Mouse (Mus musculus) CD4-positive, CD25-positive, alpha-beta regulatory T cell, adult 2 months (primary cell): ENCODE results near the gene Tbxa2r.

Experiments used
- DNase-seq: peaks from one replicate; pipeline ENCODE4 v3.0.0-alpha.2; 2012; ENCODE audit warnings: low read depth, low spot score

The Tbxa2r gene

GRCm38 (mm10) chr10:81328386-81328785 lies at the start of gene Tbxa2r:
TSS of gene Tbxa2r (plus strand) at chr10:81328731.
- DNase-seq = peak; percentile 70

- DNase-seq = no peak
Measured at GRCm38 (mm10) chr10:81279496-81279895, 49.0 kb upstream of the Tbxa2r start.

- DNase-seq = no peak
Measured at GRCm38 (mm10) chr10:81284189-81284588, 44.3 kb upstream of the Tbxa2r start.

GRCm38 (mm10) chr10:81284719-81285118 lies 43.8 kb upstream of the Tbxa2r start:
- DNase-seq = no peak

- DNase-seq = peak; percentile 93
Measured at GRCm38 (mm10) chr10:81285694-81286450, 42.7 kb upstream of the Tbxa2r start.

- peak; percentile 55 for DNase-seq
Measured at GRCm38 (mm10) chr10:81286586-81286985, 41.9 kb upstream of the Tbxa2r start.

GRCm38 (mm10) chr10:81287513-81288157 lies 40.9 kb upstream of the Tbxa2r start:
- DNase-seq = peak; percentile 83

GRCm38 (mm10) chr10:81288601-81289000 lies 39.9 kb upstream of the Tbxa2r start:
- peak; percentile 66 for DNase-seq

GRCm38 (mm10) chr10:81289278-81289677 lies 39.3 kb upstream of the Tbxa2r start:
- DNase-seq = peak; percentile 90

- no peak for DNase-seq
Measured at GRCm38 (mm10) chr10:81289811-81290210, 38.7 kb upstream of the Tbxa2r start.

- peak; percentile 41 for DNase-seq
Measured at GRCm38 (mm10) chr10:81290698-81291460, 37.7 kb upstream of the Tbxa2r start.

GRCm38 (mm10) chr10:81291511-81292104 lies 36.9 kb upstream of the Tbxa2r start, which contains the start of gene Tjp3:
TSS of gene Tjp3 (minus strand) at chr10:81291581.
- DNase-seq = no peak

GRCm38 (mm10) chr10:81292554-81293333 lies 35.8 kb upstream of the Tbxa2r start, which contains the start of gene Pip5k1c:
TSS of gene Pip5k1c (plus strand) at chr10:81292963.
- peak; percentile 100 for DNase-seq

- DNase-seq = no peak
Measured at GRCm38 (mm10) chr10:81293334-81294030, 35.0 kb upstream of the Tbxa2r start.

GRCm38 (mm10) chr10:81294442-81294841 lies 34.1 kb upstream of the Tbxa2r start:
- DNase-seq = no peak

GRCm38 (mm10) chr10:81295185-81295584 lies 33.3 kb upstream of the Tbxa2r start:
- DNase-seq = no peak

- no peak for DNase-seq
Measured at GRCm38 (mm10) chr10:81297246-81297645, 31.3 kb upstream of the Tbxa2r start.

- peak; percentile 74 for DNase-seq
Measured at GRCm38 (mm10) chr10:81297845-81298244, 30.7 kb upstream of the Tbxa2r start.

- DNase-seq = peak; percentile 66
Measured at GRCm38 (mm10) chr10:81298369-81299100, 30.0 kb upstream of the Tbxa2r start.
